Mouse (Mus musculus): ENCODE data around the gene Dhx32. TPM values are rescaled to one million over a fixed set of nuclear protein-coding genes. Genes with fewer than 3 reads are reported as not detected.

Gene Dhx32
- total and polyA plus RNA-seq, 3 experiments = 21.9 to 71.2 (median 56.8) TPM

Other genes with a start within 250 kb of the Dhx32 start
- gene Tex36, start 180.6 kb downstream of the Dhx32 start, total RNA-seq (2021) = not detected
- gene Tex36, start 180.6 kb downstream of the Dhx32 start, polyA plus RNA-seq (2012; rRNA removed) = not detected in 2 replicates
- 10 to 100 TPM; 15.4 to 18.3 TPM for gene Edrf1, start 145.2 kb downstream of the Dhx32 start, total RNA-seq (2021)
- 3.7 and 5.7 TPM in 2 replicates for gene Edrf1, start 145.2 kb downstream of the Dhx32 start, polyA plus RNA-seq (2012; rRNA removed)
- not detected for gene Mmp21, start 102.7 kb downstream of the Dhx32 start, total RNA-seq (2021)
- 0.10 TPM in 1 of 2 replicates, not detected in the other for gene Mmp21, start 102.7 kb downstream of the Dhx32 start, polyA plus RNA-seq (2012; rRNA removed)
- 10 to 100 TPM; 58.4 to 64.0 TPM for gene Bccip, start 73.4 kb downstream of the Dhx32 start, total RNA-seq (2021)
- gene Bccip, start 73.4 kb downstream of the Dhx32 start, polyA plus RNA-seq (2012; rRNA removed) = 9.4 and 10.1 TPM in 2 replicates
- gene Uros, start 72.7 kb downstream of the Dhx32 start, total RNA-seq (2021) = 10 to 100 TPM; 17.0 to 18.6 TPM
- 14.6 and 18.2 TPM in 2 replicates for gene Uros, start 72.7 kb downstream of the Dhx32 start, polyA plus RNA-seq (2012; rRNA removed)
- under 1 TPM in 1 of 2 experiments, not detected in 1; 0.24 TPM for gene Fank1, start 5.9 kb downstream of the Dhx32 start, total RNA-seq (2021)
- 0.10 and 0.15 TPM in 2 replicates for gene Fank1, start 5.9 kb downstream of the Dhx32 start, polyA plus RNA-seq (2012; rRNA removed)